Comparison of ENCODE assay signal across 8 mouse cellular contexts in genomic region chr4:102255295-102255670, GRCm38 (mm10).
A peak's percentile ranks its signal among the peaks of the same experiment; 100 is the strongest.
DNase-seq lines count a peak whose midpoint lies in the region; TF ChIP-seq lines count a peak whose summit lies in the region.

No protein-coding gene starts in this region.

- no peaks in the 10 kb centered on the region for H3K27me3 ChIP-seq in cerebellum, adult 2 months (ENCODE audit: control insufficient read depth, insufficient read depth, low read length)

- WGBS in cerebellum, adult 2 months: 22% methylated on average over 9 of the region's 9 CpGs

- DNase-seq in cerebellum, adult 2 months: peak in 1 of 2 experiments; percentile 22
- no peak for DNase-seq in cerebellum, postnatal 4 days (ENCODE audit: low spot score in 2 of 2)
- peak; percentile 11 for DNase-seq in right cerebral cortex, adult 18-20 months
- no peak for DNase-seq in right cerebral cortex, postnatal 14 days
- peak; percentile 56 for DNase-seq in mesoderm, embryonic 11.5 days (ENCODE audit: low read depth, low spot score)
- no peak for DNase-seq in thymus, postnatal 0 days (ENCODE audit: low spot score)
- no peak for DNase-seq in spleen, postnatal 4 days (ENCODE audit: low spot score in 2 of 2)
- no peak for DNase-seq in ovary, postnatal 36 days (ENCODE audit: low spot score)

- TF ChIP-seq POLR2A in cerebellum, adult 2 months (IDR thresholded peaks at IDR 0.05; ENCODE audit: borderline replicate concordance, insufficient read depth, low read length): no peak

- no peak for TF ChIP-seq CTCF in cerebellum, adult 2 months (IDR thresholded peaks at IDR 0.05; ENCODE audit: borderline replicate concordance, insufficient read depth, low read depth, low read length)

- 0 out of 2 replicates have a peak overlapping the region, but pooled peaks have one; percentile 1 for H3K27ac ChIP-seq in cerebellum, adult 2 months (ENCODE audit: insufficient read depth, low read length)

- peak overlapping the region; percentile 40 for H3K4me3 ChIP-seq in cerebellum, adult 2 months (replicated peaks; ENCODE audit: insufficient read depth, low read depth, low read length)

- H3K4me1 ChIP-seq in cerebellum, adult 2 months (ENCODE audit: control insufficient read depth, insufficient read depth, low read length): peaks cover 6% of the 10 kb centered on the region; the same call in 1 of the 2 replicates

Comparison
In these comparisons a context has a peak if more than half of its experiments do, and no peak if none do; other contexts are left out.
1. DNase-seq: peak in right cerebral cortex, adult 18-20 months (single experiment) and mesoderm, embryonic 11.5 days (single experiment); none in cerebellum, postnatal 4 days (0 of 2), right cerebral cortex, postnatal 14 days (single experiment), thymus, postnatal 0 days (single experiment), spleen, postnatal 4 days (0 of 2) and ovary, postnatal 36 days (single experiment).